Mouse (Mus musculus): Measurements from ENCODE around the gene Hnrnph2. TPM values are rescaled to one million over a fixed set of nuclear protein-coding genes. Genes with fewer than 3 reads are reported as not detected.

The Hnrnph2 gene
- total RNA-seq, 2 experiments from 2014 or later = 36.5 to 76.8 TPM

DNA sequence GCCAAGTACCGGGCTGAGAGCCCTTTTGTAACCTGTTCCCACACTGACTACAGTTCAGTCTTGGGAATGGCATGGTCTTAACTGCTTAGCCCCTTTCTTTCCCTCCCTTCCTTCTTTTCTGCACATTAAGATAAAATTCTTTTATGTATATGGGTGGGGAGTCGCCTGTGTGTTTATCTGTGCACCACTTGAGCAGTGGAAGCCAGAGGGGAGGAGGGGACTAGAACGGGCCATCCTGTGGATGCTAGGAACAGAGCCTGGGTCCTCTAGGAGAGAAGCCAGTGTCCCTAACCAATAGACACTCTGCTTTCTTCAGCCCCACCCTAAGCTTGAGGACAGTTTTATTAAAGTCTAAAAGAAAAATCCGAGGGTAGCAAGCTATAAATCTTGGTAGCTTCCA is 10.0 kb downstream of the Hnrnph2 start:
- ATAC-seq (replicated peaks; ENCODE audit: low FRiP score, poor library complexity, severe bottlenecking) = 0 out of 2 replicates have a peak, but pooled peaks have one; percentile 36

DNA sequence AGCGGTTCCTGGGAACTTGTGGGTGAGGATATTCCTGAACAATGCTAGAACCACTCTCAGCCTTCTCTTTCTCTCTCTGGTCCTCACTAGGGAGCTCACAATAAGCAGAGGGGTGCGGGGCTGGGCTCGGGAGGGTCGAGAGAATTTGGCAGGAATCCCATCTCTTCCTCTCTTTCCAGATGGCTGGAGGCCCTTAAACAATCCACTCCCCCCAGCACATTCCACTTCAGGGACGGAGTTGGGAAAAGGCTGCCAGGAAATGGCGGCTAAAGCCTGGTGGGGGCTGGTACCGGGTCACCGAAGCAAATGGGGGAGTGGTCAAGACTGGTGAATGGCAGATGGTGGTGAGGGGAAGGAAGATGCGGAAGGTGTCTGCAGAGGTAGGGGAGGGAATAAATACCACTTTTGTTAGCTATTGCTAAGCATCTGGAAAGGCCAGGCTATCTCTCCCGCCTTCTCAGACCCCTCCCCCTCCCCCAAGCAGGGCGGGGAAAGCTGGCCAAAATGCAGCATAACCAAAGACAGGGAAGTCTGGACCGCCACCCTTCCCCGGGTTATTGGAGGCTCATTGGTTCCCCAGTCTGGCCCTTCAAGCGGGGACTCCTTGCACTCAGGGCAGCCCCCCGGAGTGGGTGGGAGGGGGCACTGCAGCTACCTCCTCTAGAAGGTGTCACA is 11.4 kb downstream of the Hnrnph2 start:
- 0 out of 2 replicates have a peak, but pooled peaks have one; percentile 58 for ATAC-seq (replicated peaks; ENCODE audit: low FRiP score, poor library complexity, severe bottlenecking)

DNA sequence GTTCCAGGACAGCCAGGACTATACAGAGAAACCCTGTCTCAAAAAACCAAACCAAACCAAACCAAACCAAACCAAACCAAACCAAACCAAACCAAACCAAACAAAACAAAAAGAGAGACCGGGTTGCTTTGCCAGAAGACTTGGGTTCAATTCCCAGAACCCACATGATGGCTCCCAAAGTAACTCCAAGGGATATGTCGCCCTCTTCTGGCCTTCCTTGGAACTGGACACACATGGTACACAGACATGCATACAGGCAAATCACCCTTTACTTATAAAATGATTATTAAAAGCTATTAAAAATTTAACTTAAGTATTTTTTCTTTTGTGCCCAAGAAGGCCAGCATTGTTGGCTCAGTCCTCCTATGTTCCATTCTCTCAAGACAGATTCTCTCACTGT is 13.3 kb downstream of the Hnrnph2 start:
- ATAC-seq (replicated peaks; ENCODE audit: low FRiP score, poor library complexity, severe bottlenecking) = 0 out of 2 replicates have a peak, but pooled peaks have one; percentile 61

DNA sequence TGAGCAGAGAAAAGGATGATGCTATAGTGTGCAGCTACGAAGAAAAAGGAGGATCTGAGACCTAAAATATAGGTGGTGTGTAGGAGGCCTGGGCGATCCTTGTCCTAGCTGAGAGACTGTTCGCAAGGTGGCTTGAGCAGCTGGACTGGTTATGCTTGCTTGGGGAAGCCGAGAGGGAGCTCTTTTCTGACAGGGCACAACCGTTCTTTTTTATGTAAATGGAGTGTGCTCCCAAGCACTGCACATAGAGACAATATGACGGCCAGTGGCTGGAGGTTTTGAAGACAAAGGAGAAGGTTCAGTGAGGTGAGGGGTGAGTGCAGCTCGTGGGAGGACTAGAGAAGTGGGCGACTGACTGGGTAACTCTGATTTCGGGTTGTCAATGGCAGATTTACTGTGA is 18.7 kb downstream of the Hnrnph2 start:
- no peak for ATAC-seq (replicated peaks; ENCODE audit: low FRiP score, poor library complexity, severe bottlenecking)

DNA sequence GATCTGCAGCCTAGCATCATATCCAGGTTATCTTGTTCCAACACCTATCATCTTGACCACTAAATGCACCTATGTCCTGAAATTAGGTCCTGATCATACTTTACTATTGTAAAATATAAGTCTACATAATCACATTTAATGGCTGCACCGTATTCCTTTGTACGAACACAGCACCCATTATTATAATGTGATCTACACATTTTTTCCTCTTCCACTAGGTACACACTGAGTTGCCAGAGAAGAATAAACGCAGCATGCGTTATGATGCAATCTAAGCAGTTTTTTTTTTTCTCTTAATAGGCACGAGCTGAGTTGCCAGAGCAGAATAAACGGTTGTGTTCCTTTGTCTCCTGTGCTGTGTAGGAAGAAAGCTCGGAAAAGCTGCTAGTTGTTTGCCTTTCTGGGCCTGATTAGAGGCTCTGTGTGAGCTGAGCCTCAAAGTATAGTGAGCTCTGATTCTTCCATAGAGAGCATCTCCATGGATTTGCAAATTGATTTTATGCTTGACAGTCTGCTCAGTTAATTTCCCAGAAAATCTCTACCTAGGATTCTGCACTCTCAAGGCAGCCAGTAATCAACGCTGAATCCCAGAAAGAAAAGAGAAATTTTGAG is 19.4 kb downstream of the Hnrnph2 start:
- ATAC-seq (replicated peaks; ENCODE audit: low FRiP score, poor library complexity, severe bottlenecking) = no peak

DNA sequence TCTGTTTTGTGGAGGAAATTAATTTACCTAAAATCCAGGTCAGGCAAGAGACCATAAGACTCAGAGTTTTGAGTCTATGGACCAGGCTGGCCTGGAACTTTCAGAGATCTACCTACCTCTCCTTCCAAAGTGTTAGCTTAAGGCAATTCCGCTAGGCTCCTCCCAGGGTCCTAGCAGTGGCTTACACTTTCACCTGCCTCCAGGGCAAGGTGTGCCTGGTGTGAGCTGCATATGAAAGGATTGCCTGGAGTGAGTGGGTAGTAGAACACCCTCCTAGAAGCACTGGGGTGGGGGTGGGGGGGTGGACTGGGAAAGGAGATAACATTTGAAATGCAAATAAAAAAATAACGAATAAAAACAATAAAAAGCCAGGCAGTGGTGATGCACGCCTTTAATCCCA is 20.7 kb downstream of the Hnrnph2 start:
- ATAC-seq (replicated peaks; ENCODE audit: low FRiP score, poor library complexity, severe bottlenecking) = no peak

DNA sequence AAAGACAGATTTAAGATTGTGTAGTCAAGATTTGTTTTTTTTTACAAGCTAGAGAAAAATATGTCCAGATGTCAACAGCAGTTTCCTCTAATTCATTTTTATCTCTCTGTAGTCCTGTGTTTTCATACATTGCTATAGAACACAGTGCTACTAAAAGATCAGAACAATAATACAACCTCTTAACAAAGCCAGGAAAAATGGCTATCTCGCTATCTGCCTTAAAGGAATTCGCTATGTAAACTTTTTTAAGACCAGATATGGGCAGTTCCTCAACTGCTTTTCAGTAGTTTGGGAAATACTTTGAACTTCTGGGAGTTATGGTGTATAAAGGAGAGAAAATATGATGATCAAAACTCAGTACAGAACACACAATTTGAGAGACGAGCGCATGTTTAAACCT is 22.4 kb downstream of the Hnrnph2 start:
- ATAC-seq (replicated peaks; ENCODE audit: low FRiP score, poor library complexity, severe bottlenecking) = no peak

DNA sequence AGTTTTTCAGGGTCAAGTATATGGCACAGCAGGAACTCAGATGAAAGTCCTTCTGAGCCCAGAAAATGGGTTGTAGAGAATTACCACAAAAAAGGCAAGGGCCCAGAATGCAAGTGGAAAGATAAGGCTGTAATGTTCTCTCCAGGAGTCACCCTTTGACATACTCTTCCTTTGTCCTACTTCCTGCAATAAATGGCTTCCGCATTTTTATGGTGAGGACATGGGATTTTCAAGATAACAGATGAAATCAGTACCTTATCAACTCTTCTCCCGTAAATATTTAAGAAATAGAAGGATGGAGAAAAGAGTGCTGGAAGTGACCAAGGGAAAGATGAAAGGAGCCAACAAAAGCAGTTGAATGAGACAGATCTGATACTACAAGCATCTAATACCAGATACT is 27.2 kb downstream of the Hnrnph2 start:
- no peak for ATAC-seq (replicated peaks; ENCODE audit: low FRiP score, poor library complexity, severe bottlenecking)

DNA sequence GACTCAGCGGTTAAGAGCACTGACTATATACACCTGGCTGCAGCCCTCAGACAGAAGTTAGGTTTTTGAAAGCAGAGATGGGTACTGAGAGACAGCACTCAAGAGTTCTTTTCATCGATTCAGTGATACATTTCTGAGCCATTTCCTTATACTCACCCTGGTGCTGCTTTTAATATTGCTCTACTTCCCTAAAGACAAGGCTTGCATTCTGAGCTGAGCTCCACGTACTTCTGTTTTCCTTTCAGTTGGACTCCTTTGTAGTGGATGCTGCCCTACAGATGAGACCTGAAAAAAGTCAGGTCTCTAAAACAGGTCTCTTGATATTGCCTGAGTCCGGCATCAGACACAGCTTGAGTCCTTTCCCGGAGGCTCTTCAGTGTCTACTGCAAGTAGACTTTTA is 31.7 kb downstream of the Hnrnph2 start:
- ATAC-seq (replicated peaks; ENCODE audit: low FRiP score, poor library complexity, severe bottlenecking) = no peak

DNA sequence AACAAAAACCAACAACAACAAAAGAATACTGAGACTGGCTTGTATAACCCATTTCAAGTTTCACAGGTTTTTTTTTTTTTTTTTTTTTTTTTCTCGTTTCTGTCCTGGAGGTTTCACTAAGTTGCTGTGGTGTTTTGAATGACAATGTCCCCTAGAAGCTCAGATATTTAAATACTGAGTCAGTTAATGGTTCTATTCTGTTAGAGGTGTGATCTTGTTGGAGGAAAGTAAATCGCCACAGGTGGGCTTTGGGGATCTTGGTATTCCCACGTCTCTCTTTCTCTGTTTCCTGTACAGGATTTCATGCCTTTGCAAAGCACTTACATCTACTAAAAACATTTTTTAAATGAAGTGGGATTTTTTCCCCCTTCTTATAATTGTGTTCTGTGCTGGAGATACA is 34.1 kb downstream of the Hnrnph2 start:
- ATAC-seq (replicated peaks; ENCODE audit: low FRiP score, poor library complexity, severe bottlenecking) = no peak

DNA sequence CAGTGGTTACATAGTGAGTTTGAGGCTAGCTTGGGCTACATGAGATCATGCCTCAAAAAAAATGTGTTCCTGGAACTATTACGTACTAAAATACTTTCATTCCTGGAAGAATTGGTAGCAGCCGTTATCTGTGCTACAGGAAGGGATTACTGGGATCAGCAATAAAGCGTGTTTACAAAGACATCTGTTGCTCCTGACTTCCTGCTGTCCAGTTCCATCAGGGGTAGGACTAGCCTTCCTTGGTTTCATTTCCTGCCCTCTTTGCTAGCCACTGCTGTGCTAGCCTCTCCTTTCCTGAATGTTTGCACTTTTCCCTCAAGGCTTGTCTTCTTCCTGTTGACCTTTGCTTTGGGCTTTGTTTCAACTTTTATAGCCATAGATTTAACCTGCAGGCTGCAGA is 34.9 kb downstream of the Hnrnph2 start:
- no peak for ATAC-seq (replicated peaks; ENCODE audit: low FRiP score, poor library complexity, severe bottlenecking)

DNA sequence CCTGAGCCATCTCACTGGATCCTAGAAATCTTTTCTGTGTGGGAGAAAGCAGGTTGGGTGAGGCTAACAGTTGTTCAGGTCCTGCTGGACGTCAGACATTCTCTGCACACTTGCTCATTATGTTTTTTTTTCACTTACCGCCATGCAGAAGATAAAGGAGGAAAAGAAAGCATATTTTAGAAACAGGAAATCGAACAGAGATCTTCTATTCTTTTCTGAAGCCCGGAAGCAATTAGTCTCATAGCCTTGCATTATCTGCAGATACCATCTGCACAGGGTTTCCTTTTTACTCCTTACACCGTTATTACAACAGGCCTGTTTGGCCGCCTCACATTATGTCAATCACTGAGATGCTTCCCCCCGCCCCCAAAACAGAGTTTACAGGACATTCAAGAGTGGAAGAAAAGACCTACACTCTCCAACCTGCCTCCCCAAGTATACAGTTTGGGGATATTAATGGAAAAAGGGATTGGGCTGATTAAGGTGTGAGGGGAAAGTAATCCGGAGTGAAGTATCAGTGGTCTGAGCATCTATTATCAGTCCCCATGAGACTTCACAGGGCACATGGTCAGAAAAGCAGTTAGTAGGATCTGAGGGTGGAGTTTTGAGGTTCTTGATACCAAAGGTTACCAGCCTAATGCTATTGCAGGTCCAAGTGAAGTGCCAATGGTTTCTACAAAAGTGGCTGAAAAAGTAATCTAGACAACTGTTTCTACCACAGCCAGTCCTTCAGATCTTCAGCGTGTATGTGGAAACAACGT is 40.2 kb downstream of the Hnrnph2 start:
- ATAC-seq (replicated peaks; ENCODE audit: low FRiP score, poor library complexity, severe bottlenecking) = no peak

DNA sequence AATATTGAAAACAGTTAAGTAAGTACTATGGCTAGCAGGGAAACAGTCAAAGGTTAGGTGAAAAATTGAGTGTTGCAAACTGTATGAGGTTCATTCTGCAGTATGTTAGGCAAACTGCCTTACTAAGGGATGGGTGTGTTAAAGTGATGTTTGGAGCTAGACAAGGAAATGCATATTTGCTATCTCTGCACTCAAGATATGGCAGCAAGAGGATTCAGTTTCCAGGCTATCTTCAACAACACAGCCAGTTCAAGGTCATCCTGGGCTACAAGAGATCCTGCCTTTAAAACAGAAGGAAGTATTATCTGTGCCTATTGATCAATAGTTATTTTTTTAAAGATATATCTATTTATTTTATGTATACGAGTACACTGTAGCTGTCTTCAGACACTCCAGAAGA is 45.4 kb downstream of the Hnrnph2 start:
- no peak for ATAC-seq (replicated peaks; ENCODE audit: low FRiP score, poor library complexity, severe bottlenecking)

DNA sequence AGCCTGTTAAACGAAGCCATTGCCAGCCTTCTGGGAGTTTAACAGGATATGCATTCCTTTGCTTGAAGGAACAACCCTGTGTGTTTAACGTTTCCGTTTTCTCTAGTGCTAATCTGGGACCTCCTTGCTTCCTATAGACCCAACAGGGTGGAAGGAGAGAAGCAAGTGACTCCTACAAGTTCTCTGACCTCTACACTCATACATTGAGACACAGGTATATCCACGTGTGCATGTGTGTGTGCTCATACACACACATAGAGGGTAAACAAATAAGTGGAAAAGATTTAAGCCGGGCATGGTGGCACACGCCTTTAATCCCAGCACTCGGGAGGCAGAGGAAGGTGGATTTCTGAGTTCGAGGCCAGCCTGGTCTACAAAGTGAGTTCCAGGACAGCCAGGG is 46.4 kb downstream of the Hnrnph2 start:
- ATAC-seq (replicated peaks; ENCODE audit: low FRiP score, poor library complexity, severe bottlenecking) = no peak

DNA sequence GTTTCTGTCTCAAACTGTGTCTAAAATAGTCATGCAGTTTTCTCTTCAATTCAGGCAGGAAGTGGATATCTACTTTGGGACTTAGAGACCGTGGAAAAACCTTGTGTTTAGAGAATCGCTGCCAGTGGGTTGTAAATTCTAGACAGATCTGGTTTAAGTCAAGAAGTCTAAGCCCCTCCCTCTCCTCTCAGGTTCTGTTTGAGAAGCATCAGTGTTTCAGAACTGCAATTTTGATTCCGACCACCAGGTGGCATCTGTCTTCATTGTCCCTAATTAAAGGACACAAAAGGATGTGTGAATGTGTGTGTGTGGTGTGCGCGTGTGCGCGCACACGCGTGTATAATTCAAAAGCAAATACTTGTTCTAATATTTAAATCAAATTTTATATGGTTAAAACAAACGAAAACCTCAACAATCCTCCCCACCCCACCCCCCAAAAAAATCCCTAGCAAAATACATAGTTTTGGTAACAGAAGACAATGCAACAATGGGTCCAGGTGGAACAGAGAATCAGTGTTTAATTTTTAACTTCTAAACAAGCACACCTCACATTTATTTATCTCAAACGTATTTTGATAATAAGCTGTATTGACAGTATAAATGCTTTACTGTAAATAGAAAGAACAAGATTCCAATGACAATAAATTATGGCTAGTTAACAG is 47.2 kb downstream of the Hnrnph2 start:
- peak; percentile 67 for ATAC-seq (replicated peaks; ENCODE audit: low FRiP score, poor library complexity, severe bottlenecking)

DNA sequence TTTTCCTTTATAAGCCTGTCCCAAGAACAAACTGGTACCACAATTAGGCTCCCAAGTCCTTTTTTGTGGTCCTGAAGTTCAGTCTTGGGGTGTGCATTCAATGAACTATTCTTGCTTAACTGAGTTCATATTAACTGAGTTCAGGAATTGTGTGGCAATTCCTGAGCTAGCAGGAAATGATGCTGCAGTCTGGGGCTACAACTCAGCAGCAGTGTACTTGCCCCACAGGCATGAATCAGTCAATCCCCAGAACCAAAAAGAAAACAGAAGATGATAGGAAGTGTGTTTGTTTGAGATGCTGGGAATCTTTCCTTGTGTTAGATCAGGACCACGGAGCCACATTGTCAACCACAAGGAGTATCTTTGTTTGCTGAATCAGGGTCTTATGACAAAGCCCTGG is 51.1 kb downstream of the Hnrnph2 start:
- ATAC-seq (replicated peaks; ENCODE audit: low FRiP score, poor library complexity, severe bottlenecking) = no peak

Other genes with a start within 250 kb of the Hnrnph2 start
- 0.21 TPM in 1 of 2 replicates, not detected in the other for gene Drp2, start 196.6 kb upstream of the Hnrnph2 start, total RNA-seq (2015; ENCODE audit: low replicate concordance)
- 0.60 and 0.98 TPM in 2 replicates for gene Drp2, start 196.6 kb upstream of the Hnrnph2 start, total RNA-seq (2017; ENCODE audit: low replicate concordance)
- not detected in 2 replicates for gene Taf7l, start 124.7 kb upstream of the Hnrnph2 start, total RNA-seq (2015; ENCODE audit: low replicate concordance)
- gene Taf7l, start 124.7 kb upstream of the Hnrnph2 start, total RNA-seq (2017; ENCODE audit: low replicate concordance) = not detected in 2 replicates
- 13.6 and 29.4 TPM in 2 replicates for gene Timm8a1, start 59.3 kb upstream of the Hnrnph2 start, total RNA-seq (2015; ENCODE audit: low replicate concordance)
- 10.9 and 15.2 TPM in 2 replicates for gene Timm8a1, start 59.3 kb upstream of the Hnrnph2 start, total RNA-seq (2017; ENCODE audit: low replicate concordance)
- gene Btk, start 17.6 kb upstream of the Hnrnph2 start, total RNA-seq (2015; ENCODE audit: low replicate concordance) = 11.9 and 14.2 TPM in 2 replicates
- 4.6 and 16.4 TPM in 2 replicates for gene Btk, start 17.6 kb upstream of the Hnrnph2 start, total RNA-seq (2017; ENCODE audit: low replicate concordance)
- gene Rpl36a, start 15.5 kb upstream of the Hnrnph2 start, total RNA-seq (2015; ENCODE audit: low replicate concordance) = 266 and 403 TPM in 2 replicates
- 548 and 594 TPM in 2 replicates for gene Rpl36a, start 15.5 kb upstream of the Hnrnph2 start, total RNA-seq (2017; ENCODE audit: low replicate concordance)
- 2.1 and 3.3 TPM in 2 replicates for gene Gla, start 54 bp upstream of the Hnrnph2 start, total RNA-seq (2015; ENCODE audit: low replicate concordance)
- gene Gla, start 54 bp upstream of the Hnrnph2 start, total RNA-seq (2017; ENCODE audit: low replicate concordance) = 2.2 and 4.0 TPM in 2 replicates
- gene Armcx4, start 85.3 kb downstream of the Hnrnph2 start, total RNA-seq (2015; ENCODE audit: low replicate concordance) = under 0.01 and 0.84 TPM in 2 replicates
- under 0.01 and 0.14 TPM in 2 replicates for gene Armcx4, start 85.3 kb downstream of the Hnrnph2 start, total RNA-seq (2017; ENCODE audit: low replicate concordance)
- 0.84 and 5.0 TPM in 2 replicates for gene Armcx1, start 116.8 kb downstream of the Hnrnph2 start, total RNA-seq (2015; ENCODE audit: low replicate concordance)
- 0.42 and 2.5 TPM in 2 replicates for gene Armcx1, start 116.8 kb downstream of the Hnrnph2 start, total RNA-seq (2017; ENCODE audit: low replicate concordance)
- gene Armcx6, start 150.2 kb downstream of the Hnrnph2 start, total RNA-seq (2015; ENCODE audit: low replicate concordance) = 0.63 and 2.9 TPM in 2 replicates
- 0.09 and 0.70 TPM in 2 replicates for gene Armcx6, start 150.2 kb downstream of the Hnrnph2 start, total RNA-seq (2017; ENCODE audit: low replicate concordance)
- gene Armcx3, start 155.4 kb downstream of the Hnrnph2 start, total RNA-seq (2015; ENCODE audit: low replicate concordance) = 3.8 and 5.0 TPM in 2 replicates
- gene Armcx3, start 155.4 kb downstream of the Hnrnph2 start, total RNA-seq (2017; ENCODE audit: low replicate concordance) = 2.0 and 3.5 TPM in 2 replicates
- gene Armcx2, start 208.0 kb downstream of the Hnrnph2 start, total RNA-seq (2015; ENCODE audit: low replicate concordance) = 2.3 TPM in 2 replicates
- 2.0 TPM in 1 of 2 replicates, not detected in the other for gene Armcx2, start 208.0 kb downstream of the Hnrnph2 start, total RNA-seq (2017; ENCODE audit: low replicate concordance)

Data from erythroblast, adult 5-6 weeks (primary cell).